Mouse (Mus musculus) ovary, adult 10 weeks (tissue): Measurements from ENCODE around the gene Tesk1. TPM values are rescaled to one million over a fixed set of nuclear protein-coding genes. Genes with fewer than 3 reads are reported as not detected.

Experiments
- polyA plus RNA-seq: library from polyadenylated mRNA; stranded (reverse); fragments of 350-450 nt; fragmentation: Illumina TruSeq; extraction: RNeasy Lipid Tissue Mini Kit (QIAGEN cat#74804); gene quantifications from one replicate; pipeline ENCODE4 v1.2.3, GENCODE M21; 2014

Tesk1 gene
- polyA plus RNA-seq = 0.31 TPM

DNA sequence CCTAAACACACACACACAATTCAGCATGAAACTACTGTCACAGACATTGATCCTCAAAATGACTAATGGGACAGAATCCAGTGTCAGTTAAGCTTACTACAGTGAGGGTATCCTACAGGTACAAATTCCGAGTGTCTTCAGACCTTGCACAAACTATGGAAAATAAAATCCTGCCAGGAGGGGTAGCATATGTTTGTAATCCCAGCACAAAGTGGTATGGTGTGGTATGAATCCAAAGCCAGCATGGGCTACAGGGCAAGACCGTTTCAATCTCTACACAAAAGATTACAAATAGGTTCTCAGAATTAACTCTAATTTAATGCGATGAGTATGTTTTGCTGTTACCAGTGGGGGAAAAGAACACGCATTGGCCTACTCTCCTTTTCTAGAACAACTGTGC is at the start of gene Tesk1:
Gene Tesk1, plus strand, starts transcription at position 301 of the 400 bp plus-strand sequence.

DNA sequence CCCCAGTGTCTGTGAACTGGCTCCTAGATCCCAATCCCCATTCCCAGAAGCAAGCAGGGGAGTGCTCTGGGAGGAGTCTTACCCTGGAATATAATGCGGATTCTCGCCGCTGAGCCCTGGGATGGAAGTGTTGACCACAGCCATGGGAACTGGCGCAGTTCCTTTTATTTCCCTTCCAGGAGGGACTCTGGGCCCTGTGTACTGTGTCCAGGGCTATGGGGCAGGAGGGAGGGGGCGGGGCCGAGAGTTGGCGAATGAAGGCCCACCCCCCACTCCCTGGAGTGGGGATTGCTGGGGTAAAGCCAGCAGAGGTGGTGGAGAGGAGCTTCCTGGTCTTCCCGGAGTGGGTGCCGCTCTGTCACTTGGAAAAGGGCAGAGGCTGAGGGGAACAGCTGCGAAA is 12.8 kb upstream of the Tesk1 start, which contains the start of gene Fam166b:
Gene Fam166b, minus strand, starts transcription at position 189 of the 400 bp plus-strand sequence.

DNA sequence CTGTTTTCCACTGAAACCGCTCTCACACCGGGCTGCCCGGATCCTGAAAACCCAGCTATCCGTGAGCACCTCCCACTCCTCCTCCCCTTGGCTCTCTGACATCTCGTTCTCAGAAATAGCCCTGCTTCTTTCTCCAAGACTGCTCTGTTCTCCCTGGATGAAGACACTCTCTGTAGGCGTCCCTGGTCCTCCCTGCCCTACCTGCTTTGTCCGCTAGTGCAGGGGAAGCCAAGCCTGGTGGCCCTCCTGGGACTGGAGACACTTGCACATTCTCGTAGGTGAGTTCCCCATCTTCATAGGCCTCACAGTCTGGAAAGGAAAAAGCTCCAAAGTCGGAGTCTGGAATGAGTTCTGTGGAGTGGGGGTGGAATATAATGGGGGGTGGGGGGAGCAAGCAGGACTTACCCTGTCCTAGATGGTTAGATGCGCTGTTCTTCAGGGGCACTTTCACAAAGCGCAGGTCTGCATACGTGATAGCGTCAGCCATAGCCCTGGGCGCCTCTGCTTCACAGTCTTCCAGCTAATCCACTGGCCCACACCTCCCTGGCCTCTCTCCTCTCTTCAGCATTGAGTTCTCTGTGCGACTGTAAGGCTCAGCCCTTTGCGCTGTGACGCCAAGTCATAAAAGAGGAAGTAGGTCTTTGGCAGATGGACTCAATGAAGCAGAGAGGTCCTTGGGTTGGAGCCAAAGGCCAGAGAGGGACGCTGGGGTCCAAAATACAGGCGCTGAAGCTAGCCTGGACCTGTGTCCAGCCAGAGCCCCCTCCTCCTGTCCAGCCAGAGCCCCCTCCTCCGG is 12.5 kb downstream of the Tesk1 start, which contains the start of gene Cd72:
Gene Cd72, minus strand, starts transcription at position 588 of the 796 bp plus-strand sequence.

DNA sequence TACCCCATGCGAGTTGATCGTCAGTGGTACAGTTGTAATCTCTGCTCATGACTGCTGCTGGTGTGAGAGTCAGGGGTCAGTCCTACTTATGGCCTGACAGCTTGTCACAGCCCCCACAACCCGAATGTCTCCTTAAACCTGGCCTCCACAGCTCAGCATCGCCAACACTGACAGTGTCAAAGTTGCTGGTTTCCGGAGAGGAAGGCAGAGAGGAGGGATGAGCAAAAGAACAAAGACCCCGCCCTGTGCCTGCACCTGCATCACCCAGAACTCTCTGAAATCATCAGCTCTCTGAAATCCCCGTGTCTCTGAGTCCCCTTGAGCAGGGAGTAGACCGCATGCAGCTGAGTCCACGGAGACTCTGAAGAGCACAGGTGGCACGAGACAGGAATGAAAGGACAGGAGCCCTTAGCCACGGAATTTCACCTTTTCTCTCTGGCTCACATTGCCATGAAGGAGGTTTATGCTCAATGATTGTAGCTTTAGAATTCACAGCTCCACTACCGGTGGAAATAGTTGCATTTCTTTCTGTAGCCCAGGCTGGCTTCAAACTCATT is 41.9 kb downstream of the Tesk1 start, which contains the start of gene Sit1:
Gene Sit1, minus strand, starts transcription at position 200 of the 557 bp plus-strand sequence.

DNA sequence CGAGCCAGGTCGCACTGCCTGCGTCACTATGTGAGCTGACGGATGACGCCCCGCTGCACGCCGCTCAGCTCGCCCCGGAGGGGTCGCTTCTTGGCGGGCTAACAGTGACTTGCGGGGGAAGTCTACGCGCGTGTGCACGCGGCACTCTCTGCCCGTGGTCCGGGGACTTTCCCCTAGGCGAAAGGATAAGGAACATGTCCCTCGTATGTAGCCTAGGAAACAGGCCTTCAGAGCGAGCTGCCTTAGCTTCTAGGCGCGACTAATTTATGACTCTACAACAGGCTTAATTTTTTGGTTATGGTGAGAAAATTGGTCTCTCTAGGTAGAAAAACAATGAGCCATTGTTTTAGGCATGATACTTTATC is 51.1 kb downstream of the Tesk1 start, which contains the start of gene Ccdc107:
Gene Ccdc107, plus strand, starts transcription at position 80 of the 365 bp plus-strand sequence.

Other genes starting within 250 kb of the Tesk1 start
- 0.23 TPM for gene Atp8b5, start 174.8 kb upstream of the Tesk1 start, polyA plus RNA-seq
- gene Rusc2, start 60.0 kb upstream of the Tesk1 start, polyA plus RNA-seq = 0.63 TPM
- gene Fam166b, start 12.8 kb upstream of the Tesk1 start, polyA plus RNA-seq = 1.1 TPM
- 2.5 TPM for gene Cd72, start 12.7 kb downstream of the Tesk1 start, polyA plus RNA-seq
- gene Sit1, start 41.8 kb downstream of the Tesk1 start, polyA plus RNA-seq = not detected
- gene Ccdc107, start 51.0 kb downstream of the Tesk1 start, polyA plus RNA-seq = 2.1 TPM
- 6.7 TPM for gene Arhgef39, start 57.8 kb downstream of the Tesk1 start, polyA plus RNA-seq
- 2.3 TPM for gene Car9, start 65.0 kb downstream of the Tesk1 start, polyA plus RNA-seq
- gene Tpm2, start 81.8 kb downstream of the Tesk1 start, polyA plus RNA-seq = 58.0 TPM
- 10.5 TPM for gene Creb3, start 120.4 kb downstream of the Tesk1 start, polyA plus RNA-seq
- gene Tln1, start 120.8 kb downstream of the Tesk1 start, polyA plus RNA-seq = 291 TPM
- gene Rgp1, start 136.8 kb downstream of the Tesk1 start, polyA plus RNA-seq = 3.4 TPM
- gene Gba2, start 136.9 kb downstream of the Tesk1 start, polyA plus RNA-seq = 2.5 TPM
- gene Msmp, start 142.6 kb downstream of the Tesk1 start, polyA plus RNA-seq = not detected
- 21.7 TPM for gene Npr2, start 190.0 kb downstream of the Tesk1 start, polyA plus RNA-seq
- not detected for gene Spag8, start 211.7 kb downstream of the Tesk1 start, polyA plus RNA-seq
- gene Hint2, start 214.5 kb downstream of the Tesk1 start, polyA plus RNA-seq = 2.4 TPM
- 5.4 TPM for gene Tmem8b, start 227.0 kb downstream of the Tesk1 start, polyA plus RNA-seq
- gene Fam221b, start 227.2 kb downstream of the Tesk1 start, polyA plus RNA-seq = 0.14 TPM